Mouse (Mus musculus): ENCODE measurements around the gene Mas1. TPM values are rescaled to one million over a fixed set of nuclear protein-coding genes. Genes with fewer than 3 reads are reported as not detected.

Gene Mas1
- total RNA-seq, 2 experiments from 2014 or later: 56.2 to 56.3 TPM

DNA sequence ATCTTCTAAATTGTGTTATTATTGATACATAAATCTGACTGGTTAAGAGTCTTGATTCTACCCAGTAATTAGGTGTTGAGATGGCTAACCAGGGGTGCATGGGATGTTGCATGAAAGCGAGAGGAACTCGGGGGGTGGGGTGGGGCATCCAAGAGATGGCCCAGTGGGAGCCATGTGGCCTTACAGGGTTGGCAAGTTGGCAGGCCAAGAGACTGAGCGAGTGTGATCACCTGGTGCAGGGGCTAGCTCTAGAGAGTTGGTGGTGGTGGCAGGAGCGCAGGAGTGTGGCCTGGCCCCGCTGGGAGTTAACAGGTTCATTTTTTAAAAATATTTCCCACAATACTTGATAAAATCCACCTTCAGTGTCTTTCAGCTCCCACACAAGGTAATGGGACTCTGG, 29.7 kb upstream of the Mas1 start:
- no peak for TF ChIP-seq CTCF (conservative IDR thresholded peaks at IDR 0.05)
- H3K4me3 ChIP-seq: no peak overlapping the region
- no peak for DNase-seq (ENCODE audit: low spot score in 2 of 2)
- no peak overlapping the region for H3K27ac ChIP-seq

DNA sequence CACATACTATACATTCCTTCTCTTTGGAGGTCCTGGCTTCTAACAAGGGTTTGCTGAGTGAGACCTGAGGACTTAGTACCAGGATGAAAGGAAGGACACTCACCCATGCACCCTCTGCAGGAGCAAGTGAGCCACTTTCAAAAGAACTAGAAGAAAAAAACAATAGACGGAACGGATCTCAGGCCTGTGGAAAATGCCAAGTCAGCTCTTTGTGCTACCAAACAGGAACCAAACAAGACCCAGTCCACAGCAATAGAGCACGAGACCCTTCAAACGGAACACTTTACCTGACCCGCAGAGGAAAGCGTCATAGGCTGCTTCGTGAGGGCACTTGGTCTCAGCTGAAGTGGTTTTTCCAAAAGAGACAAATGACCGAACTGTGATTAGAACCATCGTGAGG, 24.1 kb upstream of the Mas1 start:
- TF ChIP-seq CTCF (conservative IDR thresholded peaks at IDR 0.05): no peak

DNA sequence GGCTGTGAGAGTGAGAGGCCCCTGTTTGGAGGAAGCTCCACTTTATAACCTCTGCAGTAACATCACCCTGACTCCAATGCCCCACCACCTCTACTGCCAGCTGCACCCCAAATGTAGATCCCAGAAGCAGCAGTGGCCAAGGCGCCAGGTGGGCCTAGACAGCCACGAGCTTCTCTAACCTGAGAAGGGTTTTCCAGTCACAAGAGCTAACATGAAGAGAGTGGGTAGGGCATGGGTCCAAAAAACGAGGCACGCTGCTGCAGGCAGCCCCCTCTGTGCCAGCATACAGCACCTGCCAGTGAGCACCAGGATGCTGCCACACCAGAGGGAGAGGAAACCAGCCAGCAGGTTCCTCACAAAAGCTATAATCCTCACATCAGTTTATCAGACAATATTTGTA, 23.1 kb upstream of the Mas1 start:
- no peak overlapping the region for H3K4me3 ChIP-seq
- no peak for TF ChIP-seq CTCF (conservative IDR thresholded peaks at IDR 0.05)
- H3K27ac ChIP-seq: no peak overlapping the region
- DNase-seq (ENCODE audit: low spot score in 2 of 2): no peak

More for the DNA sequence above, 24.1 kb upstream of the Mas1 start:
- no peak for DNase-seq (ENCODE audit: low spot score in 2 of 2)
- Histone ChIP-seq H3K27ac (no peak overlapping the region), H3K4me3 (no peak overlapping the region)

DNA sequence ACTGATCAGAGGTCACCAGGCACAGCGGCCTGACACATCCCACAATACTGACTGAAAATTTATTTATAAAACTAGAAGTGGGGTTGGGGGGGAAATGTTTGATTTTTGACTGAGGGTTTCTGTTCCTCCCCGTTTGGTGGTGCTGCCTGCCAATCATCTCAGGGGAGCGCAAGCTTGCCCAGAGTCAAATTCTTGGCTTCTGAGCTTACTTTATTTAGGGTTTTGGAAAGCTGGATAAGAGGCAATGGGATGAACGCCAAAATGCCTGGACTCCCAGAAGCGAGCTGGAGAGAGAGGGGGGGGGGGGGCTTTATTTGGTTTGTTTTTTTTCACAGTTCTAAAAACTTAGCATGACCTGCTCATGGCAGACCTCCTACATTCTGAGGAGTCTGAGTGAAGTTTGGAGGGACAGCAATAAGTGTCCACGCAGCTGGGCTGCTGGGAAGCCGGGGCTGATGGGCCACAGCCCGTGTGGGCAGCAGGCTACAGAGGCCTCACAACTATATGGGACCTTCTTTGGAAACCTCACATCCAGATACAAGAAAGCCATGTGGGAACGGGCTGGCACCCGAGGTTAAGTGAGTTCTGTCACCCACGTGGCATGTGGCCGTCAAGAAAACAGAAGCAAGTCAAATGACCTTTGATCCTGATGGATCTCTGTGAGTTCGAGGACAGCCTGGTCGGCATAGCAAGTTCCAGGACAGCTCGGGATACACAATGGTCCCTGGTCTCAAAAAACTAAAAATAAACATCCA, 19.3 kb upstream of the Mas1 start:
- H3K4me3 ChIP-seq: no peak overlapping the region
- no peak for TF ChIP-seq CTCF (conservative IDR thresholded peaks at IDR 0.05)
- no peak for DNase-seq (ENCODE audit: low spot score in 2 of 2)
- H3K27ac ChIP-seq: no peak overlapping the region

DNA sequence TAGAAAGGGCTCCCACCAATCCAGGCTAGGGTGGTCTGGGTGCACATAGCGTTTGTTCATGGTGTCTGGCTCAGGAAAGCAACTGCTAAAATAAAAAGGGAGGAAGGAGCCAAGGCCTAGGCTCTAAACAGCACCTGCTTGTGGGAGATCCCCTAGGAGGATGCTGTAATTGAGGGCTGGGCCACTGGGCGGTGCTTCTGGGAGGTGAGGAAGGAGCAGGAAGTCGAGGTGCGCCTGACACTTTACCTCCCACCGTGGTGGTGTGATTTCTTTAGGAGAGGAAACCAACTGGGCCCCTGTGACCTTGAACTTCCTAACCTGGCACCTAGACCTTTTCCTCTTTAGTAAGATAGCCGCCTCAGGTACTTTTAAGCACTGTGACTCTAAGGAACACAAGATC, 18.7 kb upstream of the Mas1 start:
- Histone ChIP-seq H3K27ac (no peak overlapping the region), H3K4me3 (no peak overlapping the region)
- DNase-seq (ENCODE audit: low spot score in 2 of 2): no peak
- TF ChIP-seq CTCF (conservative IDR thresholded peaks at IDR 0.05): no peak

DNA sequence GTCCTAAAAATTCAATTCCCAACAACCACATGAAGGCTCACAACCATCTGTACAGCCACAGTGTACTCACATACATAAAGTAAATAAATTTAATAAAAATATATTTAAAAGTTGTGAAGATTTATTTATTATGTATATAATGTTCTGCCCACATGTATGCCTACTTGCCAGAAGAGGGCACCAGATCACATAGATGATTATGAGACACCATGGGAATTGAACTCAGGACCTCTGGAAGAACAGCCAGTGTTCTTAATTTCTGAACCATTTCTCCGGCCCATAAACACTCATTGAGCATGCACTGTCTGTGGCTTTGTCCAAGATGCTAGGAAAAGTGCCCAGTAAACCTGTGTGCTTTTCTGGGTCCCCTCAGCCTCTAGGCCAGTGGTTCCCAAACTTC, 13.3 kb upstream of the Mas1 start:
- H3K27ac ChIP-seq: no peak overlapping the region
- 0 out of 2 replicates have a peak, but pooled peaks have one; percentile 22 for TF ChIP-seq CTCF (conservative IDR thresholded peaks at IDR 0.05)
- no peak overlapping the region for H3K4me3 ChIP-seq

DNA sequence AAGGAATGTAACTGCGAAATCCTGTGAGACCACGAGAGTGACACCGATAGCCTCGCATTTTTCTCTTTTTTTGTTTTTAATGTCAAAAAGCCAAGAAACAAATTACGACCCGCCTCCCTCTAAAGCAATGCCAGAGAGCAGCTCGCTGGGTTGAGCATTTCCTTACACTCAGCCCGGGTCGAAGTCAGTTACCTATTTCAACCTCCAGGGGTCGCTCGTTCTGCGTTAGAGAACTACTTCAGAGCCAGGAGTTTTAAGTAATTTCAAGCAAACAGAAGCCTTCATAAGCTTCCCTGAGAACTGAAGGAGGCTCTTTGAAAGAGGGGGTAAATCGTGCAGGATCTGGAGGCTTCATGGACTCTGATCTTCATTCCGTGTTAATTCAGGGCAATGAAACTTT, 12.2 kb upstream of the Mas1 start:
- no peak overlapping the region for H3K27ac ChIP-seq
- DNase-seq (ENCODE audit: low spot score in 2 of 2): peak; percentile 83 to 89
- peak; percentile 90 for TF ChIP-seq CTCF (conservative IDR thresholded peaks at IDR 0.05)
- peak overlapping the region; percentile 43 for H3K4me3 ChIP-seq

More for the DNA sequence above, 13.3 kb upstream of the Mas1 start:
- no peak for DNase-seq (ENCODE audit: low spot score in 2 of 2)

DNA sequence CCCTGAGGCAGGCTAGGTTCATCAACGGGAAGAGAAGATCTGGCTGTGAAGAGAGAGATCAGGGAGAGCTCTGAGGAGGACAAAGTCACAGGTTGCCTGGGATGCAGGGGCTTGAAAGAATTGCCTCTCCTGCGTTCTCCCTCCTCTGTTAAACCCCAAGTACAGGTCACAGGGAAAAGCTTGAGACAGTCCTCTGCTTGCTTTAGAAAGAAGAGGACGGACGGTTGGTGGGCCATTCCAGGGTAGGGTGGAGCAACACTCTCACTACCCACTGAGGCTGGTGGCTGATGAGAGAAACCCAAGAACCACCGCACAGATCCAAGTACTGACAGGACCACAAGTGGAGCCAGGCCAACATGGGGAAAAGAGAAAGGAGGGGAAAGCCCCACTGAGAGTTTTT, 7.8 kb upstream of the Mas1 start, which contains the start of gene Mrgprh:
Gene Mrgprh, plus strand, starts transcription at position 301 of the 400 bp plus-strand sequence.
- Histone ChIP-seq H3K27ac (no peak within 1 kb of the TSS), H3K4me3 (no peak within 1 kb of the TSS)
- DNase-seq (ENCODE audit: low spot score in 2 of 2): no peak
- TF ChIP-seq CTCF (conservative IDR thresholded peaks at IDR 0.05): no peak

DNA sequence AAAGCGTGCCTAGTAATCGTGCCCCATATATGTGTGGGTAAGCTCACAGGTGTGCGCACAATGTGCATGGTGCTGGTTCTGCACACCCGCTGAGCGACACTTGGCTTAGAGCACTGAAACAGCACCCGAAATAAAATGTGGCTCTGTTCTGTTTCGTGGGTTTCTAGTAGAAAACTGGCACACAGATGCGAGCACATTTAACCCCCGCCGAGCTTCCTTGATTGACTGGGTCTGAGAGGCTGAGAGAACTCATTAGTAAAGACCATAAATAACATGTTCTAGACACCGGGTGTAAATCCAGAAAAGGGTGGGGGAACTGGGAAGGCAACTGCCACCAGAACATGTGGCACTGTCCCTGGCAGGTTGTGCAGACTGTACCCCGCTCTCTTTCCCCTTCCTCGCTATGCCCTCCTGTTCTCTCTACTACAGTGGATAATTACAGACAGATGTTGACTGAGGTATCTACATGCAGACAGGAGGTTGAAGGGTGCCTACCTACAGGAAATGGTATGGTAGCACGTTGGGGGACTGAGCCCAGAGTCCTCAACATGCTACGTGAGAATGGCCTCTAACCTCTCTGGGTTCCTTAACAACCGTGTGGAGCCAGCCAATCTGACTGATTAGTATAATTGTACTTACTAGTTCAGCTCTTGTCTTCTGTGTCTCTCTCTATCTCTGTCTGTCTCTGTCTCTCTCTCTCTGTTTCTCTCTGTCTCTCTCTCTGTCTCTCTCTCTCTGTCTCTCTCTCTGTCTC, 4.5 kb upstream of the Mas1 start:
- TF ChIP-seq CTCF (conservative IDR thresholded peaks at IDR 0.05): no peak
- Histone ChIP-seq H3K4me3 (peak overlapping the region; percentile 29; the same call in 1 of the 2 replicates), H3K27ac (peak overlapping the region; percentile 51; the same call in 1 of the 2 replicates)
- DNase-seq (ENCODE audit: low spot score in 2 of 2): peak; percentile 54

DNA sequence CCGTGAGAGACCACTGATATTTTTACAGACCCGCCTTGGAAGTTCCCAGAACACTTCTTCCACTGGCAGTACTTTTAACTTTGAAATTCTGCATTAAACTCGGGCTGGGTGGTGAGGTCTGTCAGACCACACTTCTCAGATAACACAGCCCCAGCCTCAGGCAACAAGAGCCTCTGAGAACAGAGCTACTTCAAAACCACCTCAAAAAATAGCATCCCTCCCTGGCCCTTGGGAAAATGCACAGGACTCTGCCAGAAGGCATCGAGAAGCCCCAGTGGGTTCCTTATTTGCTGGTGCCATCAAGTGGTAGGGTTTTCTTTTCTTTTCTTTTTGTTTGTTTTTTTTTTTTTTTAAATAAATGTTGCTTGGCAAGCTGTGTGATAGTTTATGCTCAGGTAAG, 697 bp upstream of the Mas1 start:
- TF ChIP-seq CTCF (conservative IDR thresholded peaks at IDR 0.05): peak; percentile 41
- DNase-seq (ENCODE audit: low spot score in 2 of 2): no peak
- H3K27ac ChIP-seq: no peak overlapping the region
- H3K4me3 ChIP-seq: no peak overlapping the region

DNA sequence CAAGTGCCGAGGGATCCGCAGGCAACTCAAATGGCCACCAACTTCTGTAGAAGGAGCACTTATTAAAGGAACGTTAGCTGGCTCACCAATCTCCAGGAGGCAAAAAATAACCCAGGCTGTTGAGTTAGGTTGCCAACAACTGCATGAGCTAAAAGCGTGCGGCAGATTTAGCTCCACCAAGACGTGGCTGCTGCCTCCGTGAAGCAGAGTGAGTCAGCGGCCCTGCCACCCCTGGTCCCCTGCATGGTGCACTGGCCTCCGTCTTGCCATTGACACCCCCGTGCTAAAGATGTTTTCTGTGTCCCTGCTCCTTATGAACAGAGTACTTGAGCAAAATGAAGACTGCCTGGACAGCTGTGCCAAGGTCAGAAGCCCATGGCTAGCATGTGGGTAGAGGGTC, 1.1 kb downstream of the Mas1 start:
- DNase-seq (ENCODE audit: low spot score in 2 of 2): no peak
- Histone ChIP-seq H3K27ac (no peak overlapping the region), H3K4me3 (no peak overlapping the region)
- no peak for TF ChIP-seq CTCF (conservative IDR thresholded peaks at IDR 0.05)

DNA sequence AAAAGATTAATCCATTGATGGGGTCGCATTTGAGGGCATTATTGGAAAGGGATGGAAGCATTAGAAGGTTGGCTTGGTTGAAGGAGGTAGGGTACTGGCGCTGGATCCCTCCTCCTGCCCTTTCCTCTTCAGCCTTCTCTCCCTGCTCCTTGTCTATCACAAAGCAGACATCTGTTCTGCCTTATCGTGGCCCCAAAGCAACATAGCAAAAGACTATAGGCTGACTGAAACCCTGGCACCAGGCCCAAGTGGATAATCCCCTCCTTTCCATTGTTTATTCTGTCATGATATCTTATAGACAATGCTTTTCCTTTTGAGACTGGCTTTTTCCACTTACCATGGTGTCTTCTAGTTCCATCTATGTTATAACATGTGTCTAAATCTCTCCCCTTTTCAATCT, 2.5 kb downstream of the Mas1 start:
- no peak overlapping the region for H3K27ac ChIP-seq
- no peak overlapping the region for H3K4me3 ChIP-seq
- TF ChIP-seq CTCF (conservative IDR thresholded peaks at IDR 0.05): no peak
- DNase-seq (ENCODE audit: low spot score in 2 of 2): no peak

DNA sequence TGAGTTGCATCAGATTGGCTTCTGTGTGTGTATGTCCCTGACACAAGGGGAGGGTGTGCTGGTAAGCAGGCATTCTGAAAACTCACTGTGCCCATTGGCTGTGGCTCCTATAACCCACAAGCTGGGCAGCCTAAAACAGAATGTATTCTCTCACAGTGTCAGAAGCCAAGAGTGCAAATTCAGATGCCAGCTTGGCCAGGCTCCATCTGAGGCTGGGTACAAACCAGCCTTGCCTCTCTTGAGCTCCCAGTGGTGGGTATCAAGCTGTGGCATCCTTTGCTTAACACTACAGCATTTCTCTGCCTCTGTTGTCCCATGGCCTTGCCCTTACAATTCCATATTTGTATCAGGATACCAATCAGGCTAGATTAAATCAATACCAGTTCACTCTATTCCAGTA, 3.8 kb downstream of the Mas1 start:
- H3K4me3 ChIP-seq: no peak overlapping the region
- no peak overlapping the region for H3K27ac ChIP-seq
- no peak for DNase-seq (ENCODE audit: low spot score in 2 of 2)
- no peak for TF ChIP-seq CTCF (conservative IDR thresholded peaks at IDR 0.05)

Measured in layer of hippocampus, adult 2 months (tissue).